Mouse (Mus musculus): Measurements from ENCODE around the gene H2-Aa.

DNA sequence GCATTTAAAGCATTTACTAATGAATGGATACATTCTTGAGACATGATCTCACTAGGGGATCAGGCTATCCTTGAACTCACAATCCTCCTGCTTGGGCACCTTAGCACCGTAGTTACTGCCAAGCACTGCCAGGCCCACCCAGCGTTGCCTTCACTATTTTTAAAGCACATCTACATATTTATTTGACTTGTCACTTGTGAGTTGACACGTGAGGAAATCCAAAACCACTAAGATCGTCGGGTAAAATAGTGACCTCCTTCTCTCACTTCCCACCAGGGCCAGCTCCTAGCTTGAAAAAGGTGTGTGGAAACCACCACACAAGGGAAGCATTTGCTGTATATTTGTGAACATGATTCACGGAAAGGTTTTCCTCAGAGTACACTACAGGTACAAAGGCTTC is 624 bp downstream of the H2-Aa start:
- TF ChIP-seq CTCF (IDR thresholded peaks at IDR 0.05; ENCODE audit: borderline replicate concordance, insufficient read depth, low read depth, low read length), result no peak
- no peak for TF ChIP-seq POLR2A (IDR thresholded peaks at IDR 0.05; ENCODE audit: borderline replicate concordance, insufficient read depth, low read length)

All from cerebellum, adult 2 months (tissue).